Mouse (Mus musculus): Measurements from ENCODE around the gene Fcho2. TPM values are rescaled to one million over a fixed set of nuclear protein-coding genes. Genes with fewer than 3 reads are reported as not detected.
A peak's percentile ranks its signal among the peaks of the same experiment; 100 is the strongest.
"Not testable (repeated sequence)": the region's sequence is repeated elsewhere in the genome, so short reads cannot be mapped to it uniquely, and the experiment has no call there.

Gene Fcho2
- polyA plus RNA-seq, 1 experiment, result 17.8 TPM

- H3K4me1 ChIP-seq (ENCODE audit: control insufficient read depth, insufficient read depth, low read length), result no peaks in the 10 kb centered on the region
- H3K27ac ChIP-seq (ENCODE audit: insufficient read depth, low read depth, low read length), result no peak overlapping the region
- no peak for DNase-seq
- no peaks in the 10 kb centered on the region for H3K27me3 ChIP-seq (replicated peaks; ENCODE audit: control insufficient read depth, insufficient read depth, low read length)
- H3K36me3 ChIP-seq (ENCODE audit: control insufficient read depth, insufficient read depth, low read length), result no peaks in the 10 kb centered on the region
- TF ChIP-seq CTCF (conservative IDR thresholded peaks at IDR 0.05; ENCODE audit: insufficient read depth, insufficient read length, low read depth, low read length) (no peak), POLR2A (IDR thresholded peaks at IDR 0.05; ENCODE audit: low read depth, low read length) (no peak)
- H3K4me3 ChIP-seq (ENCODE audit: insufficient read depth, low read depth, low read length), result no peak overlapping the region
- WGBS, result 74% methylated on average over 10 of the region's 10 CpGs
These were observed 17.5 kb upstream of the Fcho2 start for GRCm38 (mm10) chr13:98832451-98833450.

GRCm38 (mm10) chr13:98829026-98829425 lies 13.8 kb upstream of the Fcho2 start:
- H3K27ac ChIP-seq (ENCODE audit: insufficient read depth, low read depth, low read length); H3K4me1 ChIP-seq (ENCODE audit: control insufficient read depth, insufficient read depth, low read length); H3K36me3 ChIP-seq (ENCODE audit: control insufficient read depth, insufficient read depth, low read length); H3K27me3 ChIP-seq (replicated peaks; ENCODE audit: control insufficient read depth, insufficient read depth, low read length); H3K4me3 ChIP-seq (ENCODE audit: insufficient read depth, low read depth, low read length); DNase-seq: not testable (repeated sequence)
- WGBS, result 98% methylated on average over 6 of the region's 6 CpGs

GRCm38 (mm10) chr13:98825574-98825973 lies 10.3 kb upstream of the Fcho2 start:
- DNase-seq, result no peak
- TF ChIP-seq CTCF (conservative IDR thresholded peaks at IDR 0.05; ENCODE audit: insufficient read depth, insufficient read length, low read depth, low read length) (no peak), POLR2A (IDR thresholded peaks at IDR 0.05; ENCODE audit: low read depth, low read length) (no peak)
- H3K36me3 ChIP-seq (ENCODE audit: control insufficient read depth, insufficient read depth, low read length), result no peaks in the 10 kb centered on the region
- WGBS, result 90% methylated on average over 4 of the region's 4 CpGs
- no peaks in the 10 kb centered on the region for H3K27me3 ChIP-seq (replicated peaks; ENCODE audit: control insufficient read depth, insufficient read depth, low read length)
- H3K27ac ChIP-seq (ENCODE audit: insufficient read depth, low read depth, low read length), result no peak overlapping the region
- H3K4me3 ChIP-seq (ENCODE audit: insufficient read depth, low read depth, low read length), result no peak overlapping the region
- peaks cover 3% of the 10 kb centered on the region; the same call in 1 of the 2 replicates for H3K4me1 ChIP-seq (ENCODE audit: control insufficient read depth, insufficient read depth, low read length)

- H3K27me3 ChIP-seq (replicated peaks; ENCODE audit: control insufficient read depth, insufficient read depth, low read length), result no peaks in the 10 kb centered on the region
- 16% methylated on average over 2 of the region's 2 CpGs for WGBS
- H3K27ac ChIP-seq (ENCODE audit: insufficient read depth, low read depth, low read length), result peak overlapping the region; percentile 90
- H3K4me3 ChIP-seq (ENCODE audit: insufficient read depth, low read depth, low read length), result no peak overlapping the region
- no peaks in the 10 kb centered on the region for H3K36me3 ChIP-seq (ENCODE audit: control insufficient read depth, insufficient read depth, low read length)
- H3K4me1 ChIP-seq (ENCODE audit: control insufficient read depth, insufficient read depth, low read length), result peaks cover 27% of the 10 kb centered on the region
- no peak for TF ChIP-seq CTCF (conservative IDR thresholded peaks at IDR 0.05; ENCODE audit: insufficient read depth, insufficient read length, low read depth, low read length)
- no peak for TF ChIP-seq POLR2A (IDR thresholded peaks at IDR 0.05; ENCODE audit: low read depth, low read length)
- peak; percentile 34 for DNase-seq
These were observed 3.8 kb upstream of the Fcho2 start for GRCm38 (mm10) chr13:98819094-98819493.

GRCm38 (mm10) chr13:98818205-98818604 lies 3.0 kb upstream of the Fcho2 start:
- DNase-seq, result peak; percentile 68
- TF ChIP-seq CTCF (conservative IDR thresholded peaks at IDR 0.05; ENCODE audit: insufficient read depth, insufficient read length, low read depth, low read length) (no peak), POLR2A (IDR thresholded peaks at IDR 0.05; ENCODE audit: low read depth, low read length) (no peak)
- Histone ChIP-seq H3K27ac (ENCODE audit: insufficient read depth, low read depth, low read length) (peak overlapping the region; percentile 82), H3K36me3 (ENCODE audit: control insufficient read depth, insufficient read depth, low read length) (no peaks in the 10 kb centered on the region), H3K4me1 (ENCODE audit: control insufficient read depth, insufficient read depth, low read length) (peaks cover 30% of the 10 kb centered on the region), H3K4me3 (ENCODE audit: insufficient read depth, low read depth, low read length) (no peak overlapping the region), H3K27me3 (replicated peaks; ENCODE audit: control insufficient read depth, insufficient read depth, low read length) (no peaks in the 10 kb centered on the region)
- WGBS, result 29% methylated on average over 4 of the region's 4 CpGs

GRCm38 (mm10) chr13:98817766-98818165 lies 2.5 kb upstream of the Fcho2 start:
- Histone ChIP-seq H3K27ac (ENCODE audit: insufficient read depth, low read depth, low read length) (peak overlapping the region; percentile 82), H3K36me3 (ENCODE audit: control insufficient read depth, insufficient read depth, low read length) (no peaks in the 10 kb centered on the region), H3K27me3 (replicated peaks; ENCODE audit: control insufficient read depth, insufficient read depth, low read length) (no peaks in the 10 kb centered on the region), H3K4me1 (ENCODE audit: control insufficient read depth, insufficient read depth, low read length) (peaks cover 30% of the 10 kb centered on the region), H3K4me3 (ENCODE audit: insufficient read depth, low read depth, low read length) (no peak overlapping the region)
- peak; percentile 17 for DNase-seq
- TF ChIP-seq CTCF (conservative IDR thresholded peaks at IDR 0.05; ENCODE audit: insufficient read depth, insufficient read length, low read depth, low read length) (no peak), POLR2A (IDR thresholded peaks at IDR 0.05; ENCODE audit: low read depth, low read length) (no peak)
- whole genome bisulfite sequencing, result 46% methylated on average over 4 of the region's 4 CpGs

GRCm38 (mm10) chr13:98816981-98817660 lies 1.9 kb upstream of the Fcho2 start:
- H3K27me3 ChIP-seq (replicated peaks; ENCODE audit: control insufficient read depth, insufficient read depth, low read length); H3K4me3 ChIP-seq (ENCODE audit: insufficient read depth, low read depth, low read length); H3K36me3 ChIP-seq (ENCODE audit: control insufficient read depth, insufficient read depth, low read length); DNase-seq: not testable (repeated sequence)
- 42% methylated on average over 4 of the region's 4 CpGs for WGBS
- H3K27ac ChIP-seq (ENCODE audit: insufficient read depth, low read depth, low read length), result peak overlapping the region; percentile 60; the same call in 1 of the 2 replicates
- H3K4me1 ChIP-seq (ENCODE audit: control insufficient read depth, insufficient read depth, low read length), result peaks cover 34% of the 10 kb centered on the region
